Mouse (Mus musculus) heart, postnatal 0 days (tissue): ENCODE data around the gene Ubqln1.

ENCODE experiments used
- CTCF ChIP-seq: IDR thresholded peaks from 2 replicates; pipeline ENCODE4 v1.5.1; 2016; ENCODE audit warnings: antibody characterized with exemption, control low read depth, low read depth
- EP300 ChIP-seq: IDR thresholded peaks from 2 replicates; pipeline ENCODE4 v1.6.1; 2016; ENCODE audit warnings: antibody characterized with exemption, low read depth

DNA sequence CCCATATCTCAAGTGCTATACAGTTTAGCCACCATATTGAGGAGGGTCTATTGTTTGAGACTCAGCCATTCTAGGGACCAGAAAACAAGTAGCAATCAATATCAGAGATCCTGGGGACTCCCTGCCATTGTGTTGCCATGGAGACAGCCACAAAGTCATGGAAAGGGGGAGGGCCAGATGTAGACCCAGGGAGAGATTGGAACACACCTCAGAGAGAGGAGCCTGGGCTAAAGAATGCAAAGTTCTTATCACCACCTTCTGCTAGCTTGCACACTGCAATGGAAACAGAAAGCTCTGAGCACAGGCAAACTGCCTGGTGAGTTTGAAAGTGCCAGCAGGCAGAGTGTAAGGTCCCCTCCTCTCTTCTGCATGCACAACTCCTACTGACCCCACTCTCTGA lies 47.3 kb downstream of the Ubqln1 start:
- TF ChIP-seq CTCF (no peak), EP300 (no peak)
